Mouse (Mus musculus): ENCODE results near the gene Polr3gl. TPM values are rescaled to one million over a fixed set of nuclear protein-coding genes. Genes with fewer than 3 reads are reported as not detected.

The Polr3gl gene
- total RNA-seq, 1 experiment: 5.7 TPM

GRCm38 (mm10) chr3:96634928-96635879, 41.2 kb upstream of the Polr3gl start, which contains the start of the genes Pex11b and Gm42957:
Gene Pex11b (plus strand): TSS chr3:96635376.
Gene Gm42957 (plus strand): TSS chr3:96635474.
- Histone ChIP-seq H3K4me3 (ENCODE audit: insufficient read depth in 1 of 2, low read depth in 1 of 2, low read length in 2 of 2, poor library complexity in 1 of 2, severe bottlenecking in 1 of 2) (peak within 1 kb of the TSS; percentile 72 to 92), H3K36me3 (ENCODE audit: control insufficient read depth, insufficient read depth, low read length, poor library complexity, severe bottlenecking) (peaks cover 12% of the 10 kb centered on the region), H3K9ac (ENCODE audit: insufficient read depth, low read depth, low read length, poor library complexity, severe bottlenecking) (peak within 1 kb of the TSS; percentile 91), H3K9me3 (ENCODE audit: control insufficient read depth, insufficient read depth, low read depth, low read length) (no peaks in the 10 kb centered on the region), H3K4me1 (ENCODE audit: control insufficient read depth in 2 of 2, insufficient read depth in 2 of 2, low read length in 2 of 2, poor library complexity in 1 of 2) (peaks cover 0 to 4% of the 10 kb centered on the region in 2 experiments; a peak in 2 of 4 replicates), H3K27ac (ENCODE audit: insufficient read depth, low read depth, low read length, poor library complexity, severe bottlenecking) (no peak within 1 kb of the TSS; the same call in none of the 2 replicates)
- in situ Hi-C loops (cut with MboI; ENCODE audit: low sequenced_read_pairs in 2 of 2, unreplicated experiment in 2 of 2): loop anchor here in 1 of 2 experiments (10.0 kb wide), 1 partner anchor 90 kb away; no protein-coding TSS in a partner anchor
- no peak for TF ChIP-seq ZNF384 (IDR thresholded peaks at IDR 0.05; ENCODE audit: low read depth, low read length)
- TF ChIP-seq MAFK (IDR thresholded peaks at IDR 0.05; ENCODE audit: insufficient read depth, low read depth, low read length): no peak
- TF ChIP-seq CHD2 (IDR thresholded peaks at IDR 0.05; ENCODE audit: low read depth, low read length): no peak
- no peak; the same call in 1 of the 2 replicates for TF ChIP-seq HCFC1 (IDR thresholded peaks at IDR 0.05; ENCODE audit: borderline replicate concordance, insufficient read depth, low read length)
- TF ChIP-seq ZC3H11A (IDR thresholded peaks at IDR 0.05; ENCODE audit: borderline replicate concordance, low read depth, low read length): no peak
- DNase-seq (ENCODE audit: low read depth, low spot score): peak; percentile 84

GRCm38 (mm10) chr3:96634015-96634414, 40.0 kb upstream of the Polr3gl start:
- Histone ChIP-seq H3K9ac (ENCODE audit: insufficient read depth, low read depth, low read length, poor library complexity, severe bottlenecking) (no peak overlapping the region), H3K36me3 (ENCODE audit: control insufficient read depth, insufficient read depth, low read length, poor library complexity, severe bottlenecking) (peaks cover 10% of the 10 kb centered on the region), H3K27ac (ENCODE audit: insufficient read depth, low read depth, low read length, poor library complexity, severe bottlenecking) (no peak overlapping the region), H3K4me3 (ENCODE audit: insufficient read depth in 1 of 2, low read depth in 1 of 2, low read length in 2 of 2, poor library complexity in 1 of 2, severe bottlenecking in 1 of 2) (no peak overlapping the region), H3K4me1 (ENCODE audit: control insufficient read depth in 2 of 2, insufficient read depth in 2 of 2, low read length in 2 of 2, poor library complexity in 1 of 2) (peaks cover 0 to 4% of the 10 kb centered on the region in 2 experiments; a peak in 2 of 4 replicates), H3K9me3 (ENCODE audit: control insufficient read depth, insufficient read depth, low read depth, low read length) (no peaks in the 10 kb centered on the region)
- TF ChIP-seq MAFK (IDR thresholded peaks at IDR 0.05; ENCODE audit: insufficient read depth, low read depth, low read length): no peak
- no peak for TF ChIP-seq ZC3H11A (IDR thresholded peaks at IDR 0.05; ENCODE audit: borderline replicate concordance, low read depth, low read length)
- no peak for TF ChIP-seq HCFC1 (IDR thresholded peaks at IDR 0.05; ENCODE audit: borderline replicate concordance, insufficient read depth, low read length)
- no peak for TF ChIP-seq ZNF384 (IDR thresholded peaks at IDR 0.05; ENCODE audit: low read depth, low read length)
- no peak for TF ChIP-seq CHD2 (IDR thresholded peaks at IDR 0.05; ENCODE audit: low read depth, low read length)
- in situ Hi-C loops (cut with MboI; ENCODE audit: low sequenced_read_pairs in 2 of 2, unreplicated experiment in 2 of 2): loop anchor here in 1 of 2 experiments (10.0 kb wide), 1 partner anchor 89 kb away; no protein-coding TSS in a partner anchor
- DNase-seq (ENCODE audit: low read depth, low spot score): no peak

DNA sequence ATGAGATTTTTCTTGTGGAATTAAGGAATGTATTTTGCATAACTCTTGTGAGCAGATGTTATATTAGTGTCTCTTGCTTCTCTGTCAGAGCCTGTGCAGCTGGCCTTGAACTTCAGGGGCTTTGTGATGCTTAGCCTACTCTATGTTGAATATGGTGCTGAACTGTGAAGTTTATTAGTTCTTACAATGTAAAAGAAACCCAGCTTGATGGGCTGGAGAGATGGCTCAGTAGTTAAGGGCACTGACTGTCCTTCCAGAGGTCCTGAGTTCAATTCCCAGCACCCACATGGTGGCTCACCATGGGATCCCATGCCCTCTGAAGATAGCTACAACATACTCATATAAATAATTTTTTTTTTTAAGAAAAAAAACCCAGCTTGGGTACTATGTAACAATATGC, 38.1 kb upstream of the Polr3gl start:
- H3K4me3 ChIP-seq (ENCODE audit: insufficient read depth in 1 of 2, low read depth in 1 of 2, low read length in 2 of 2, poor library complexity in 1 of 2, severe bottlenecking in 1 of 2): no peak overlapping the region
- no peaks in the 10 kb centered on the region for H3K9me3 ChIP-seq (ENCODE audit: control insufficient read depth, insufficient read depth, low read depth, low read length)
- H3K9ac ChIP-seq (ENCODE audit: insufficient read depth, low read depth, low read length, poor library complexity, severe bottlenecking): no peak overlapping the region
- H3K36me3 ChIP-seq (ENCODE audit: control insufficient read depth, insufficient read depth, low read length, poor library complexity, severe bottlenecking): peaks cover 10% of the 10 kb centered on the region
- no peak for TF ChIP-seq ZNF384 (IDR thresholded peaks at IDR 0.05; ENCODE audit: low read depth, low read length)
- no peak for TF ChIP-seq HCFC1 (IDR thresholded peaks at IDR 0.05; ENCODE audit: borderline replicate concordance, insufficient read depth, low read length)
- no peak for TF ChIP-seq CHD2 (IDR thresholded peaks at IDR 0.05; ENCODE audit: low read depth, low read length)
- TF ChIP-seq ZC3H11A (IDR thresholded peaks at IDR 0.05; ENCODE audit: borderline replicate concordance, low read depth, low read length): no peak
- TF ChIP-seq MAFK (IDR thresholded peaks at IDR 0.05; ENCODE audit: insufficient read depth, low read depth, low read length): no peak
- in situ Hi-C loops (cut with MboI; ENCODE audit: low sequenced_read_pairs in 2 of 2, unreplicated experiment in 2 of 2): loop anchor here in 1 of 2 experiments (10.0 kb wide), 1 partner anchor 87 kb away; no protein-coding TSS in a partner anchor
- DNase-seq (ENCODE audit: low read depth, low spot score): no peak
- H3K27ac ChIP-seq (ENCODE audit: insufficient read depth, low read depth, low read length, poor library complexity, severe bottlenecking): no peak overlapping the region
- H3K4me1 ChIP-seq (ENCODE audit: control insufficient read depth in 2 of 2, insufficient read depth in 2 of 2, low read length in 2 of 2, poor library complexity in 1 of 2): peaks cover 0 to 4% of the 10 kb centered on the region in 2 experiments; a peak in 2 of 4 replicates

DNA sequence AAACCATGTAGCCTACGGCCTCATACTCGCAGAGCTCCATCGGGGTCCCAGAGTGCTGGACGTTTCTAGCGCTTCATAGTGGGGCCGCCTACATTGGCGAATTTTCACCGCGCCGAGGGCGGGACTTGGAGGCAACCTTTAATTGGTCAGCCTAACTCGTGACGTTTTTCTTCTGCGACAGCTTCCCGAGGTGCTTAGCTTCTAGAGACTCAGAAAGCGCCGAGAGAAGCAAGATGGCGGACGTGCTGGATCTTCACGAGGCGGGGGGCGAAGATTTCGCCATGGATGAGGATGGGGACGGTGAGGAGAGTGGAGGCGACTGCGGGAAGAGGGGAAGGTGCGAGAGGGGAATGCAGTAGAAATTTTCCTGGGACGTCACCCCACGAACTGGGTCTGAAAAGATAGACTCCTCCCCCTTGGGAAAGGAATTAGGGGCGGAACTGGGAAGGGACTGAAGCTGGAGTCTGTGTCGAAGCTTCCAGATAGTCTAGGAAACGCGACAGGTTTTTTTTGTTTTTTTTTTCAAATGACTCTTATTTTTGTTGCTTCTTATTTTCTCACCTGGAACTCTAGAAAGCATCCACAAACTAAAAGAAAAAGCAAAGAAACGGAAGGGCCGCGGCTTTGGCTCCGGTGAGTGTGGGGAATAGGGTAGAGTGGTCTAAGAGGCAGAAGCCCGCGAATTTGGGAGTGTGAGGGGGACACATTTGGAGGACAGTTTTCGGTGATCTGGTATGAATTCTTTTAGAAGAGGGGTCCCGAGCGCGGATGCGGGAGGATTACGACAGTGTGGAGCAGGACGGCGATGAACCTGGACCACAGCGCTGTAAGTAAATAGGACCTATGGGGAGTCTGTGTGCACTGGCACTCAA, 36.0 kb upstream of the Polr3gl start, which contains the start of gene Rbm8a:
Rbm8a (plus strand) TSS at position 205 of the 872 bp plus-strand sequence.
- in situ Hi-C loops (cut with MboI; ENCODE audit: low sequenced_read_pairs in 2 of 2, unreplicated experiment in 2 of 2): loop anchor here in 1 of 2 experiments (10.0 kb wide), 1 partner anchor 85 kb away; no protein-coding TSS in a partner anchor
- Histone ChIP-seq H3K4me3 (ENCODE audit: insufficient read depth in 1 of 2, low read depth in 1 of 2, low read length in 2 of 2, poor library complexity in 1 of 2, severe bottlenecking in 1 of 2) (peak within 1 kb of the TSS; percentile 88 to 97), H3K4me1 (ENCODE audit: control insufficient read depth in 2 of 2, insufficient read depth in 2 of 2, low read length in 2 of 2, poor library complexity in 1 of 2) (no peaks in the 10 kb centered on the region; a peak in 1 of 4 replicates), H3K9ac (ENCODE audit: insufficient read depth, low read depth, low read length, poor library complexity, severe bottlenecking) (peak within 1 kb of the TSS; percentile 99), H3K36me3 (ENCODE audit: control insufficient read depth, insufficient read depth, low read length, poor library complexity, severe bottlenecking) (peaks cover 10% of the 10 kb centered on the region), H3K9me3 (ENCODE audit: control insufficient read depth, insufficient read depth, low read depth, low read length) (no peaks in the 10 kb centered on the region), H3K27ac (ENCODE audit: insufficient read depth, low read depth, low read length, poor library complexity, severe bottlenecking) (peak within 1 kb of the TSS; percentile 95)
- peak; percentile 77 for TF ChIP-seq HCFC1 (IDR thresholded peaks at IDR 0.05; ENCODE audit: borderline replicate concordance, insufficient read depth, low read length)
- TF ChIP-seq ZNF384 (IDR thresholded peaks at IDR 0.05; ENCODE audit: low read depth, low read length): 0 out of 2 replicates have a peak, but pooled peaks have one; percentile 33
- TF ChIP-seq ZC3H11A (IDR thresholded peaks at IDR 0.05; ENCODE audit: borderline replicate concordance, low read depth, low read length): no peak; the same call in 1 of the 2 replicates
- TF ChIP-seq CHD2 (IDR thresholded peaks at IDR 0.05; ENCODE audit: low read depth, low read length): no peak
- peak; percentile 99 for DNase-seq (ENCODE audit: low read depth, low spot score)

All from ES-E14 (cell line).